Mouse (Mus musculus): ENCODE results near the gene Rnf187. TPM values are rescaled to one million over a fixed set of nuclear protein-coding genes. Genes with fewer than 3 reads are reported as not detected.
"Not testable (repeated sequence)": the region's sequence is repeated elsewhere in the genome, so short reads cannot be mapped to it uniquely, and the experiment has no call there.

Rnf187 gene
- polyA plus RNA-seq, 1 experiment, result 135 TPM

DNA sequence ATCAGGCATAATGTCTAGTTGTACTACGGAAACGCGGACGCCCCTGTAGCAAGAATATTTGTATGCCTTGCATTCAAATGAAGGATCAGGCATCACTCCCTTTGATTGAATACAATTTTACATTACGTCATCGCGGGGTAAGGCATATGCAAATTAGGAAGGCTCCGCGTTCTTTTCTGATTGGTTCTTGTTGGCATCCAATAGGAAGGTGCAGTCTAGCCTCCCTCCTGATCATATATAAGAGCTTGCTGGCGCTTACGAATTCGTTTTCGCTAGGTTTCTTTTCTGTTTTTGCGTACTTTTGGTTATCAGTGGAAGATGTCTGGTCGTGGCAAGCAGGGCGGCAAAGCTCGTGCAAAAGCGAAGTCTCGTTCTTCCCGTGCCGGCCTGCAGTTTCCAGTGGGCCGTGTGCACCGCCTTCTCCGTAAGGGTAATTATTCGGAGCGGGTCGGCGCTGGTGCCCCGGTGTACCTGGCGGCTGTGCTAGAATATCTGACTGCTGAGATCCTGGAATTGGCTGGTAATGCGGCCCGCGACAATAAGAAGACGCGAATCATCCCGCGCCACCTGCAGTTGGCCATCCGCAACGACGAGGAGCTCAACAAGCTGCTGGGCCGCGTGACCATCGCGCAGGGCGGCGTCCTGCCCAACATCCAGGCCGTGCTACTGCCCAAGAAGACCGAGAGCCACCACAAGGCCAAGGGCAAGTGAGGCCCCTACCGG is 15.9 kb upstream of the Rnf187 start, which contains the start of the genes Hist3h2a and Trim17:
Hist3h2a (plus strand) TSS at position 266 of the 723 bp plus-strand sequence.
Trim17 (plus strand) TSS at position 266 of the 723 bp plus-strand sequence.
- WGBS, result under 1% methylated on average over 49 of the region's 49 CpGs
- Histone ChIP-seq H3K4me3 (replicated peaks; ENCODE audit: control insufficient read depth, low read depth, low read length) (peak within 1 kb of the TSS; percentile 78), H3K27ac (ENCODE audit: control insufficient read depth, insufficient read depth, low read depth, low read length, poor library complexity) (peak within 1 kb of the TSS; percentile 96), H3K4me1 (ENCODE audit: control insufficient read depth, insufficient read depth, low read length) (no peaks in the 10 kb centered on the region; the same call in 1 of the 2 replicates)
- TF ChIP-seq POLR2A (IDR thresholded peaks at IDR 0.05; ENCODE audit: borderline replicate concordance, control insufficient read depth, low read depth, low read length) (peak; percentile 98), CTCF (IDR thresholded peaks at IDR 0.05; ENCODE audit: control insufficient read depth, insufficient read depth, low read length) (peak; percentile 29; the same call in 1 of the 2 replicates)

DNA sequence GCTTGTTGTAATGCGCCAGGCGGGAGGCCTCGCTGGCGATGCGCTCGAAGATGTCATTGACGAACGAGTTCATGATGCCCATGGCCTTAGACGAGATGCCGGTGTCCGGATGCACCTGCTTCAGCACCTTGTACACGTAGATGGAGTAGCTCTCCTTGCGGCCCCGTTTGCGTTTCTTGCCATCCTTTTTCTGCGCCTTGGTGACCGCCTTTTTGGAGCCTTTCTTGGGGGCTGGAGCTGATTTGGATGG is 15.4 kb upstream of the Rnf187 start:
- WGBS, result 0% methylated on average over 17 of the region's 17 CpGs
- H3K4me3 ChIP-seq (replicated peaks; ENCODE audit: control insufficient read depth, low read depth, low read length), result peak overlapping the region; percentile 68
- peak; percentile 13; the same call in 1 of the 2 replicates for TF ChIP-seq POLR2A (IDR thresholded peaks at IDR 0.05; ENCODE audit: borderline replicate concordance, control insufficient read depth, low read depth, low read length)

DNA sequence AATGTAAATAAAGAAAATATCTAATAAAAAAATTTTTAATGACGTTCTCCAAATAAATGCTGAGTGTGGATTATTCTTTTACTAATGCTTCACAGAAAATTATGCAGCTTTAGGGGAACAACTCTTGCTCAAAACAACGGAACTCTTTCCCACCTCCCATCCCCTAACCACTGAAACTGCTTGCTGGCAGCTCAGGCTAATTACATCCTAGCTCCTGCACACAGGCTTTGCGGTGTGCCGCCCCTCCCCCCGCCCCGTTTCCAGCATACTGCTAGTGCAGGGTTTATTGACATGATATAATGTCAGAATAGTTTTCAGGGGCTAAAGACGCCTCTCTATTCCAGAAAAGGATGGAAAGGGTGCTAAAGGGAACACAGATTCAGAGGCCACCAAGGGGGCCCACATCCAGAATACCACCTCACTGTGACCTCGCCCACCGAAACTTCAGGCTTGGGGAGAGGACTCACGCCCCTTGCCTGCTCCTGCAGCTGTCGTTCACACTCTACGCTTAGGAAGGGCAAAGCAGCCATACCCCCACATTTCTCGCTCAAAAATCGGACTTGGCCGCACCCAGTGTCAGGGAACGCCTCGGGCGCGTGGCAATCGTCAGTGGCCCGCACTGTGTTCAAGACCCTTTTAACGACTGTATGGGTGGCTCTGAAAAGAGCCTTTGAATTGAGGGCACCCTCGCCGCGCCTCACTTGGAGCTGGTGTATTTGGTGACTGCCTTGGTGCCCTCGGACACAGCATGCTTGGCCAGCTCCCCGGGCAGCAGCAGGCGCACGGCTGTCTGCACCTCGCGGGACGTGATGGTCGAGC is 14.8 kb upstream of the Rnf187 start:
- WGBS, result under 1% methylated on average over 33 of the region's 33 CpGs
- no peaks in the 10 kb centered on the region; the same call in 1 of the 2 replicates for H3K4me1 ChIP-seq (ENCODE audit: control insufficient read depth, insufficient read depth, low read length)

More for the DNA sequence above, 15.4 kb upstream of the Rnf187 start:
- H3K27ac ChIP-seq (ENCODE audit: control insufficient read depth, insufficient read depth, low read depth, low read length, poor library complexity), result peak overlapping the region; percentile 89
- H3K4me1 ChIP-seq (ENCODE audit: control insufficient read depth, insufficient read depth, low read length), result not testable (repeated sequence)

DNA sequence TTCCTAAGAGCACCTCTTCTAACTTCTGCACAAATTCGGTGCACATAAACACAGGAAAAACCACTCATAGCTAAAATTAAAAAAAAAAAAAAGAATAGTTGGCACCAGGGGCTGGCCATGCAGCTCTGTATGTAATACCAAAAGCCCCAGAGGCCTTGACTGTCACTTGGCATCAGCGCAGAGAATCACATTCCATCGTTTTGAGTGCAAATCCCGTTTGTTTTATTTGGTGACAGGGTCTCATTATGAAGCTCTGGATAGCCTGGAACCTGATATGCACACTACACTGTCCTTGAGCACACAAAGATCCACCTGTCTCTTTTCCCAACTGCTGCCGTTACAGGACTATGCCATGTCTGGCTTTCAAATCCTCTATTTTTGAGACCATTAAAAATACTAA is 12.5 kb upstream of the Rnf187 start:
- Histone ChIP-seq H3K27ac (ENCODE audit: control insufficient read depth, insufficient read depth, low read depth, low read length, poor library complexity) (no peak overlapping the region), H3K4me3 (replicated peaks; ENCODE audit: control insufficient read depth, low read depth, low read length) (no peak overlapping the region), H3K4me1 (ENCODE audit: control insufficient read depth, insufficient read depth, low read length) (no peaks in the 10 kb centered on the region)
- TF ChIP-seq POLR2A (IDR thresholded peaks at IDR 0.05; ENCODE audit: borderline replicate concordance, control insufficient read depth, low read depth, low read length) (no peak), CTCF (IDR thresholded peaks at IDR 0.05; ENCODE audit: control insufficient read depth, insufficient read depth, low read length) (no peak)
- 83% methylated on average over 5 of the region's 5 CpGs for WGBS

More for the DNA sequence above, 14.8 kb upstream of the Rnf187 start:
- TF ChIP-seq POLR2A (IDR thresholded peaks at IDR 0.05; ENCODE audit: borderline replicate concordance, control insufficient read depth, low read depth, low read length) (peak; percentile 50; the same call in 1 of the 2 replicates), CTCF (IDR thresholded peaks at IDR 0.05; ENCODE audit: control insufficient read depth, insufficient read depth, low read length) (no peak)
- H3K4me3 ChIP-seq (replicated peaks; ENCODE audit: control insufficient read depth, low read depth, low read length), result peak overlapping the region; percentile 64
- H3K27ac ChIP-seq (ENCODE audit: control insufficient read depth, insufficient read depth, low read depth, low read length, poor library complexity), result peak overlapping the region; percentile 89

DNA sequence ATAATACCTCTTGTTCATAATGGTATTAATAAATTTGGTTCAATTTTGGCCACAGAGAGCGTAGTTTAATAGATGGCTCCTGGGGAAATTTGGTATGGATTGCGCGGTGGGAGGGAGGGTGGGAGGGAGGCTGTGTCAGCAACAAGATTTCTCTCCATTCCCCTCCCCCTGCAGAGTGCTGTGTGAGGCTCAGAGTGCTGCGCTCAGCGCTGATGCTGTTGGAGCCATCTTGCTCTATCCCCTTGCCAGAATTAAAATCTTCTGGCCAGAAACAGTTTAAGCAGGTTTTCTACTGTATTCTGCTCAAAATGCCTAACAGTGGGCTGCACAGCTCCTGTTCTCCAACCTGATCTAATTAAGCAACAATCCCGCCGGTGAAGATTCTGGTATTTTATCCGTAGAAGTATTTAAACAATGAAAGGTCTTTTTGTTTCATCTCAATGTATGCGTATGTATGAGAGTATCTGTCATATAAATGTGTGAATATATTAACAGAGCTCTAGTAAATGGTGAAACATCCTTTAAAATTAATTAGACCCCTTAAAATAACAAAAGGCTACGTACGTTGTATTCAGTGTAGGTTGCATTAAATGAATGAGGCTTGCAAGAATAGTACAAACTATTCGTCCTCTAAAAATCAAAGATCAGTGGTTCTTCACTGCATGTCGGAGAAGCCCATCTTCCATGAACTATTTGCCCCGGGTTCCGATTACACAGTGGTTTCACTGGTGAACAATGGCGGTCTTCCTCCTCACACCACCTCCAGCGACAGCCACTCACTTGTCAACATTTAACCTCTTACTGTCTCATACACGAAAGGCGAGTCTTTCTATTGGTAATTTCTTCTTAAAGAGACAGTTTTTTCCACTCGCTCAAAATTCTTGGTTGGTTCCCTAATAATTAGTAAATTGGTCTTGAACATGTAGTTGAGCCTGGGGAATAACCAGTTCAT is 11.0 kb upstream of the Rnf187 start:
- WGBS, result 51% methylated on average over 20 of the region's 20 CpGs
- peak overlapping the region; percentile 57 for H3K4me3 ChIP-seq (replicated peaks; ENCODE audit: control insufficient read depth, low read depth, low read length)
- no peaks in the 10 kb centered on the region for H3K4me1 ChIP-seq (ENCODE audit: control insufficient read depth, insufficient read depth, low read length)
- no peak for TF ChIP-seq CTCF (IDR thresholded peaks at IDR 0.05; ENCODE audit: control insufficient read depth, insufficient read depth, low read length)
- TF ChIP-seq POLR2A (IDR thresholded peaks at IDR 0.05; ENCODE audit: borderline replicate concordance, control insufficient read depth, low read depth, low read length), result no peak
- H3K27ac ChIP-seq (ENCODE audit: control insufficient read depth, insufficient read depth, low read depth, low read length, poor library complexity), result no peak overlapping the region

DNA sequence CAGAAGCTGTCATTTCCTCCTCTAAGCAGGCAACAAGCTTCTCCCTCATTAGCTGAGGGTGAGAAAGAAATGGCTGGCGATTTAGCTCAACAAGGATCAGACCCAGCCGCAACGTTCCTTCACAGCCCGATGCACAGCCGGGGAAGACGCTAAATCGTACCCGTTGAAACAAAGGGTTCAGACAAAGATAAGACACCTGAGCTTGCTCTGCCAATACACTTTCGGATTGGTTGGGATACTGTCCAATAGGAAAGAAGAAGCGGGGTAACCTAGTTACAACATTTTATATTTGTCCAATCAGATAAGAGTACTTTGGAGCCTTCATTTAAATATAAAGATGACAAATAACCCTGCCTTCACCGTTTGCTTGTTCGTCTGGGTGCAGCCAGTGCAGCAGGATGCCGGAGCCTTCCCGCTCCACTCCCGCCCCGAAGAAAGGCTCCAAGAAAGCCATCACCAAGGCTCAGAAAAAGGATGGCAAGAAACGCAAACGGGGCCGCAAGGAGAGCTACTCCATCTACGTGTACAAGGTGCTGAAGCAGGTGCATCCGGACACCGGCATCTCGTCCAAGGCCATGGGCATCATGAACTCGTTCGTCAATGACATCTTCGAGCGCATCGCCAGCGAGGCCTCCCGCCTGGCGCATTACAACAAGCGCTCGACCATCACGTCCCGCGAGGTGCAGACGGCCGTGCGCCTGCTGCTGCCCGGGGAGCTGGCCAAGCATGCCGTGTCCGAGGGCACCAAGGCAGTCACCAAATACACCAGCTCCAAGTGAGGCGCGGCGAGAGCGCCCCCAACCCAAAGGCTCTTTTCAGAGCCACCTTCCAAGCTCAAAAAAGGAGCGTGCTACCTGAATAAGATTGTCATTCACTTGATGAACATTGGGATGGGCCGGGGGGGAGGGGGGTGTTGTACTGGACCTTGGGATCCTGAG is 10.1 kb upstream of the Rnf187 start, which contains the start of gene Hist3h2ba:
Hist3h2ba (plus strand) TSS at position 379 of the 938 bp plus-strand sequence.
- WGBS, result 2% methylated on average over 48 of the region's 48 CpGs
- TF ChIP-seq CTCF (IDR thresholded peaks at IDR 0.05; ENCODE audit: control insufficient read depth, insufficient read depth, low read length) (no peak), POLR2A (IDR thresholded peaks at IDR 0.05; ENCODE audit: borderline replicate concordance, control insufficient read depth, low read depth, low read length) (peak; percentile 97)

More for the DNA sequence above, 10.1 kb upstream of the Rnf187 start, which contains the start of gene Hist3h2ba:
- H3K4me1 ChIP-seq (ENCODE audit: control insufficient read depth, insufficient read depth, low read length), result no peaks in the 10 kb centered on the region
- peak within 1 kb of the TSS; percentile 69 for H3K4me3 ChIP-seq (replicated peaks; ENCODE audit: control insufficient read depth, low read depth, low read length)
- H3K27ac ChIP-seq (ENCODE audit: control insufficient read depth, insufficient read depth, low read depth, low read length, poor library complexity), result peak within 1 kb of the TSS; percentile 88

Data from bone marrow, adult 2 months (tissue).